Mouse (Mus musculus) E14TG2a.4 (cell line): ENCODE results near the gene Pmm1.
A peak's percentile ranks its signal among the peaks of the same experiment; 100 is the strongest.

ENCODE experiments used
- H3K27me3 ChIP-seq: 2 replicates; pipeline ENCODE4 v1.6.1; 2014; ENCODE audit warnings: low read length, control low read depth; ENCODE audit not compliant: insufficient read depth
- H3K36me3 ChIP-seq: 2 replicates; pipeline ENCODE4 v1.6.1; 2014; ENCODE audit warnings: low read length, control low read depth; ENCODE audit not compliant: insufficient read depth
- H3K4me1 ChIP-seq: replicated peaks from 2 replicates; pipeline ENCODE4 v1.6.1; 2014; ENCODE audit warnings: low read depth, low read length, control low read depth
- H3K4me3 ChIP-seq: replicated peaks from 2 replicates; pipeline ENCODE4 v1.5.1; 2014; ENCODE audit warnings: mild to moderate bottlenecking, low read length
- H3K9me3 ChIP-seq: 2 replicates; pipeline ENCODE4 v1.6.1; 2014; ENCODE audit warnings: low read length, control low read depth
- CTCF ChIP-seq: conservative IDR thresholded peaks from 2 replicates; pipeline ENCODE4 v1.5.1; 2014; ENCODE audit warnings: low read length
- NANOG ChIP-seq: IDR thresholded peaks from 2 replicates; pipeline ENCODE4 v1.6.1; 2014; ENCODE audit warnings: borderline replicate concordance, low read length, mixed read lengths
- POU5F1 ChIP-seq: IDR thresholded peaks from 2 replicates; pipeline ENCODE4 v1.6.1; 2014; ENCODE audit warnings: low read length, borderline replicate concordance

The Pmm1 gene

DNA sequence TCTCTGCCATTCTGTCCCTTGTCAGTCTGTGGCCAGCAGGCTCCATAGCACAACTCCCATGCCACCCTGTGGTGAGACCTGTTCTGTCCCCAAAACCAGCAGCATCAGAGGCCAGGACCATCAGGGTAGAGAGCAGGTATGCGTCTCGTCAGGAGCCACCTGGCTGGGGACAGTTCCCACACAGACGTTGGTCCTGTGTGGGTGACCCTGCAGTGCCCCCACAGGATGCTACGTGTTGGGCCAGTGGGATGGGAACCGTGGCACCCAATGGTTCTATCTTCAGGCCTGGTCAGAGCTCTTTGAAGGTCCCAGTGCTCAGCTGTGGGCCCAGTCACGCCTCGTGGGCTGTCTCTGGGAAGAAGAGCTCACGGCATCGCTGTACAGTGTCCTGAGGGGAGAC is 9.6 kb downstream of the Pmm1 start:
- Histone ChIP-seq H3K9me3 (no peaks in the 10 kb centered on the region), H3K36me3 (peaks cover 66% of the 10 kb centered on the region), H3K4me3 (no peak overlapping the region), H3K4me1 (peaks cover 54% of the 10 kb centered on the region), H3K27me3 (no peaks in the 10 kb centered on the region)
- no peak for TF ChIP-seq NANOG
- no peak for TF ChIP-seq CTCF
- TF ChIP-seq POU5F1: no peak

DNA sequence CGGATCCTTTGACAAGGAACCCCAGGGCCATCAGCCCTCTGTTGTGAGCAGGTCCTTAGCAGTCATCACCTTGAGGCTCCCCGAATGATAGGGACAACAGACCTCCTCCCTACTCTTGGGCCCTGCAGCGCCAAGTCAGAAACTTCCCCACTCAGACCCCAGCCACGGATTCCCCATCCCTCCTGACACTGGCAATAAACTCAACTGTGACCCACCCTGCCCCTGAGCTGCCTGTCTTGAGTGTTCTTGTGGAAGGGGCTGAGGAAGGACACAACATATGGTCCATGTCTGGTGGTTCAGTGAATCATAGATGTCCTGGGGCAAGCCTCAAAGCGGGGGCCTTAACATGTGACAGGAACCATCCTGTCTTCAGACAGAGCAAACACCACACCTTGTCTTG is 10.0 kb downstream of the Pmm1 start:
- no peaks in the 10 kb centered on the region for H3K9me3 ChIP-seq
- H3K27me3 ChIP-seq: no peaks in the 10 kb centered on the region
- H3K4me1 ChIP-seq: peaks cover 53% of the 10 kb centered on the region
- peaks cover 61% of the 10 kb centered on the region for H3K36me3 ChIP-seq
- H3K4me3 ChIP-seq: no peak overlapping the region
- TF ChIP-seq POU5F1: no peak
- no peak for TF ChIP-seq NANOG
- TF ChIP-seq CTCF: no peak

DNA sequence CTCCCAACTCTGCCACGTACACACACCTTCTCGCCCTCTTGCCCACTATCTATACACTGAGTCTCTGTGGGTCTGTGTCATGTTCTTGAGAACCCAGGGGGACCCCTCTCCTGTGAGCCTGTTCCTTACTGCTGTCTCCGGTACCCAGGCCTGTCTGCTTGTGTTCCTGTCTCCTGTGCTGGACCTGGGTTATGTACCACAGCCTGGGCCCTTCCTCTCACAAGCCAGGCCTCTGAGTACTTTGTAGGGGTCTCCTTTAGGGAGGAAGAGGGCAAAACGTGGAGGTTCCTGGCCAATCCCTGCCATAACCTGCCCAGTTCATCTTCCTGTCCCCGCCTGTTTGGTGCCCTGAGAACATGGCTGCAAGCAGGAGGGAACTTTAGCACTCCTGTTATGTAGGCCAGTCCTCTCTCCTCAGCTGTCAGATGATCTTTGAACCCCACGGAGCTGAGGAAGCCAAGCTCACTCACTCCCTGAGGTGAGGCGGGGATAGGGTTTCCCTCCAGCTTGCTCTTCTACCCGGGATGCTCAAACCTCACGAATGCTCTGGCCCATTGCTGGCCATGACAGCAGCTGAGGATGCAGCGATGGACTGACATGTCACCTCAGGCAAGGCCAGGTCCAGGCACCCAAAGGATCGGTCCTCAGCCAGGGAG is 11.1 kb downstream of the Pmm1 start:
- Histone ChIP-seq H3K9me3 (no peaks in the 10 kb centered on the region), H3K36me3 (peaks cover 50% of the 10 kb centered on the region), H3K4me3 (no peak overlapping the region), H3K4me1 (peaks cover 47% of the 10 kb centered on the region), H3K27me3 (no peaks in the 10 kb centered on the region; the same call in 1 of the 2 replicates)
- TF ChIP-seq CTCF (no peak), NANOG (no peak), POU5F1 (no peak)

DNA sequence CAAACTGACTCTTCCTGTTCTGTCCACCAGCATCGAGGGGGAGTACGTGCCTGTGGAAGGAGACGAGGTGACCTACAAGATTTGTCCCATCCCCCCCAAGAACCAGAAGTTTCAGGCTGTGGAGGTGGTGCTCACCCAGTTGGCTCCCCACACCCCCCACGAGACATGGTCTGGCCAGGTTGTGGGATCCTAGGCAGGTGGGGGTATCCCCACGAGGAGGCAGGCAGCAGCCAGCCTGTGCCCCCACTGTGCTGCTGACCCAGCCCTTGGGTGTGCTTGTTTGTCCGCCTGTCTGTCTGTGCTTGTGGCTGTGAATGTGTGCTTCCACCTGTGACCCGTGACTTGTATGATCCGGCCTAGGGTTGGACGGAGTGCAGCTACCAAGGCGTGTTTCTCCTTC is 11.7 kb downstream of the Pmm1 start:
- Histone ChIP-seq H3K4me1 (peaks cover 42% of the 10 kb centered on the region), H3K36me3 (peaks cover 45% of the 10 kb centered on the region), H3K4me3 (no peak overlapping the region), H3K27me3 (no peaks in the 10 kb centered on the region; the same call in 1 of the 2 replicates), H3K9me3 (no peaks in the 10 kb centered on the region)
- TF ChIP-seq NANOG (no peak), CTCF (no peak), POU5F1 (no peak)

- H3K27me3 ChIP-seq: peaks cover 2% of the 10 kb centered on the region; the same call in 1 of the 2 replicates
- no peak overlapping the region for H3K4me3 ChIP-seq
- TF ChIP-seq CTCF (no peak), POU5F1 (no peak), NANOG (no peak)
- H3K9me3 ChIP-seq: no peaks in the 10 kb centered on the region
- no peaks in the 10 kb centered on the region for H3K36me3 ChIP-seq
- peaks cover 34% of the 10 kb centered on the region for H3K4me1 ChIP-seq
Observed at GRCm38 (mm10) chr15:81943176-81943749, 17.5 kb downstream of the Pmm1 start.

DNA sequence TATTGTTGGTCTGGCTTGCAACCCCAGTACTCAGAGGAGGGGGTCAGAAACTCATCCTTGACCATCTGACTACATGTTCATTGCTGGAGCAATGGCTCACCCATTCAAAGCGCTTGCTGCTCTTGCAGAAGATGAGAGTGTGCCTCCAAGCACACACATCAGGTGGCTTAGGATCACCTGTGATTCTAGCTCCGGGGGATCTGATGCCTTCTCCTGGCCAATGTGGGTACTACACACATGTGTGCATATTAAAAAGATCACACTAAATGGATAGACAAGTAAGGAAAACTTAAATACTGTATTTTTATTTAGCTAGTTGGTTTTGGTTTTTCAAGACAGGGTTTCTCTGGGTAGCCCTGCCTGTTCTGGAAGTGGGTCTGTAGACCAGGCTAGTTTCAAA is 19.7 kb downstream of the Pmm1 start:
- no peaks in the 10 kb centered on the region for H3K36me3 ChIP-seq
- TF ChIP-seq POU5F1 (no peak), CTCF (peak; percentile 81)

GRCm38 (mm10) chr15:81940219-81940618 is 20.5 kb downstream of the Pmm1 start:
- Histone ChIP-seq H3K4me1 (peaks cover 46% of the 10 kb centered on the region), H3K36me3 (no peaks in the 10 kb centered on the region)
- TF ChIP-seq NANOG (no peak), POU5F1 (no peak), CTCF (no peak)

More for the DNA sequence above, 19.7 kb downstream of the Pmm1 start:
- no peak overlapping the region for H3K4me3 ChIP-seq
- peaks cover 22% of the 10 kb centered on the region for H3K27me3 ChIP-seq
- H3K9me3 ChIP-seq: no peaks in the 10 kb centered on the region
- peaks cover 48% of the 10 kb centered on the region for H3K4me1 ChIP-seq

GRCm38 (mm10) chr15:81939774-81940173 is 21.0 kb downstream of the Pmm1 start:
- Histone ChIP-seq H3K4me1 (peaks cover 46% of the 10 kb centered on the region), H3K36me3 (no peaks in the 10 kb centered on the region), H3K27me3 (peaks cover 22% of the 10 kb centered on the region), H3K4me3 (no peak overlapping the region), H3K9me3 (no peaks in the 10 kb centered on the region)
- TF ChIP-seq CTCF (no peak), POU5F1 (no peak), NANOG (no peak)

More at GRCm38 (mm10) chr15:81940219-81940618, 20.5 kb downstream of the Pmm1 start:
- H3K27me3 ChIP-seq: peaks cover 22% of the 10 kb centered on the region
- no peaks in the 10 kb centered on the region for H3K9me3 ChIP-seq
- H3K4me3 ChIP-seq: no peak overlapping the region
